Mouse (Mus musculus): Measurements from ENCODE around the gene Atp8b5. TPM values are rescaled to one million over a fixed set of nuclear protein-coding genes. Genes with fewer than 3 reads are reported as not detected.

Gene Atp8b5
- 0.10 and 0.36 TPM in 2 replicates for polyA plus RNA-seq (2012; rRNA removed)

DNA sequence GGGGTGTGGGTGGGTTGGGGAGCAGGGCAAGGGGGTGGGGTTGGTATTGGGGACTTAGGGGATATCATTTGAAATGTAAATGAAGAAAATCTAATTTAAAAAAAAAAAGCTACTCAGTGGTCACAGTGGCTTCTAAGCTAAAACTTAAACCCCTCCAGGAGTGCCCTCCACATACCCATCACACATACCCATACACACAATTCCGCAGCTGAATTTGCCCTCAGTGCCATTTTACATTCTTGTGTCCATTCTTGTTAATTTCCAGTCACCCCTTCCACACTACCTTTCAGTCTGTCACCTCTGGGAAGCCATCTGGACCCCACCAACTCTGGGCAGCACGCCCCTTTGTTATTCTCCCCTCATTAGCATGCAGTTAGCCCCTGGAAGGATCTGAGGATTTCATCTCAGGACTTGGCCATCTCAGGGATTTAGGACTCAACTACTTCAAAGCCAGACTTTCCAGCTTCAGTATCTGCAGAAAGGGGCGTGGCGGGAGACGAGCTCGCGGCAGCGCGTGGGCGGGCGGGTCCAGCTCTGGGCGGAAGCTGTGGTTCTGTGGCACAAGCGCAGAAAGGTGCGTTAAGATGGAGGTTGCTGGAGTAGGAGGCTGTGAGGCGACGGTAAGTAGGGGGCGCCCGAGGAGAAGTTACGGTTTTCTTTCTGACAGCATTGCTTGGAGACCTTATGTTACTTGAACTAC lies at the start of gene Atp8b5:
Gene Atp8b5, plus strand, starts transcription at position 537 of the 700 bp plus-strand sequence.
- 4% methylated on average over 19 of the region's 19 CpGs for WGBS
- TF ChIP-seq POLR2A (IDR thresholded peaks at IDR 0.05; ENCODE audit: control insufficient read depth, extremely low read depth, insufficient read depth, low read length, poor library complexity) (no peak), CTCF (IDR thresholded peaks at IDR 0.05; ENCODE audit: borderline replicate concordance, control insufficient read depth, extremely low read depth, insufficient read depth, low read length, poor library complexity) (no peak)
- DNase-seq: peak; percentile 65
- no peak within 1 kb of the TSS for H3K27ac ChIP-seq (ENCODE audit: control insufficient read depth, insufficient read depth, low read length)
- no peaks in the 10 kb centered on the region for H3K36me3 ChIP-seq (ENCODE audit: control insufficient read depth, insufficient read depth, low read length)
- H3K4me3 ChIP-seq (ENCODE audit: control insufficient read depth, insufficient read depth, low read length): no peak within 1 kb of the TSS
- H3K4me1 ChIP-seq (replicated peaks; ENCODE audit: control insufficient read depth, insufficient read depth, low read length): no peaks in the 10 kb centered on the region; the same call in 1 of the 2 replicates
- no peaks in the 10 kb centered on the region for H3K27me3 ChIP-seq (ENCODE audit: control insufficient read depth, insufficient read depth, low read length)

DNA sequence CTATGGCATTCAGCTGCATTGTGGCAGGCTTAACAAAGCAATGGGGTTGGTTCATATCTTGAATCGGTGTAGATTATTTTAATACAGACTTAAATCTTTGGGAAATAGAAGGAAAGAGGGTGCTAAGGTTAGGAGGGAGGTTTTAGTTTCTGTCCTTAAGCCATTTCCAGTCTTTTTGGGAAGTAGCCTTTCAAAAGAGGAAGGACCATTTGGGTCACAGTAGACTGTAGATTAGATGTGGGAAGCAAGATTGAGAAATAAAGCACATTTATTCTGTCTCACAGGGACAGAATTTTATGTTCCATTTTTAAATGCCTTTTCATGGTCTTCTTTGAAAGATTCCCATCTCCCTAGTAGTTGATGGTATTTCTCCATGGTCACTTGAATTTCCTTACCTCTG lies 49.0 kb upstream of the Atp8b5 start:
- Histone ChIP-seq H3K27ac (ENCODE audit: control insufficient read depth, insufficient read depth, low read length) (no peak overlapping the region), H3K4me1 (replicated peaks; ENCODE audit: control insufficient read depth, insufficient read depth, low read length) (no peaks in the 10 kb centered on the region), H3K4me3 (ENCODE audit: control insufficient read depth, insufficient read depth, low read length) (no peak overlapping the region), H3K27me3 (ENCODE audit: control insufficient read depth, insufficient read depth, low read length) (no peaks in the 10 kb centered on the region), H3K36me3 (ENCODE audit: control insufficient read depth, insufficient read depth, low read length) (no peaks in the 10 kb centered on the region)
- TF ChIP-seq CTCF (IDR thresholded peaks at IDR 0.05; ENCODE audit: borderline replicate concordance, control insufficient read depth, extremely low read depth, insufficient read depth, low read length, poor library complexity) (no peak), POLR2A (IDR thresholded peaks at IDR 0.05; ENCODE audit: control insufficient read depth, extremely low read depth, insufficient read depth, low read length, poor library complexity) (no peak)
- 88% methylated on average over 1 of the region's 1 CpGs for WGBS
- DNase-seq: no peak

- no peak overlapping the region for H3K4me3 ChIP-seq (ENCODE audit: control insufficient read depth, insufficient read depth, low read length)
- no peak overlapping the region for H3K27ac ChIP-seq (ENCODE audit: control insufficient read depth, insufficient read depth, low read length)
- no peaks in the 10 kb centered on the region for H3K36me3 ChIP-seq (ENCODE audit: control insufficient read depth, insufficient read depth, low read length)
- WGBS: 79% methylated on average over 3 of the region's 3 CpGs
- H3K27me3 ChIP-seq (ENCODE audit: control insufficient read depth, insufficient read depth, low read length): no peaks in the 10 kb centered on the region
- no peak for DNase-seq
- H3K4me1 ChIP-seq (replicated peaks; ENCODE audit: control insufficient read depth, insufficient read depth, low read length): no peaks in the 10 kb centered on the region
- TF ChIP-seq POLR2A (IDR thresholded peaks at IDR 0.05; ENCODE audit: control insufficient read depth, extremely low read depth, insufficient read depth, low read length, poor library complexity) (no peak), CTCF (IDR thresholded peaks at IDR 0.05; ENCODE audit: borderline replicate concordance, control insufficient read depth, extremely low read depth, insufficient read depth, low read length, poor library complexity) (no peak)
Observed at GRCm38 (mm10) chr4:43231821-43232220, 35.1 kb upstream of the Atp8b5 start.

DNA sequence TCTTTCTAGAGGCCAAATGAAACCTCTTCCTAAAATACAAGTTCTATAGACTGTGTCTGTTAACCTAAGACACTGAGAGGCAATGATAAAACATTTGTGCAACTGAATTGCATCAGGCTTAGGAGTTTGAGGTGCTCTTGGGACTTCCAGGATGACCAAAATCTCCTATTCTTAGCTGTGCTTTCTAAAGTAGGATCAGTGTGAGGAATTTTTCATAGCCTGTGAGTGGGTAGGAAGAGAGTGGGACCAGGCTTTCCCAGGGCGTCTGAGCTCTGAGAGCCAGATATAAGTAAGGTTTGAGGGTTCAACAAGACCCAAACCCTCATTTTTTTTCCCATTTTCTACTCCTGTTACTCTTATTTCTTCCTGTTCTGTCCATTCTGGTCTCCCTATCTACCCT lies 34.0 kb upstream of the Atp8b5 start:
- Histone ChIP-seq H3K4me1 (replicated peaks; ENCODE audit: control insufficient read depth, insufficient read depth, low read length) (no peaks in the 10 kb centered on the region), H3K27ac (ENCODE audit: control insufficient read depth, insufficient read depth, low read length) (no peak overlapping the region), H3K27me3 (ENCODE audit: control insufficient read depth, insufficient read depth, low read length) (no peaks in the 10 kb centered on the region), H3K4me3 (ENCODE audit: control insufficient read depth, insufficient read depth, low read length) (no peak overlapping the region), H3K36me3 (ENCODE audit: control insufficient read depth, insufficient read depth, low read length) (no peaks in the 10 kb centered on the region)
- DNase-seq: no peak
- WGBS: 88% methylated on average over 1 of the region's 1 CpGs
- TF ChIP-seq CTCF (IDR thresholded peaks at IDR 0.05; ENCODE audit: borderline replicate concordance, control insufficient read depth, extremely low read depth, insufficient read depth, low read length, poor library complexity): no peak

DNA sequence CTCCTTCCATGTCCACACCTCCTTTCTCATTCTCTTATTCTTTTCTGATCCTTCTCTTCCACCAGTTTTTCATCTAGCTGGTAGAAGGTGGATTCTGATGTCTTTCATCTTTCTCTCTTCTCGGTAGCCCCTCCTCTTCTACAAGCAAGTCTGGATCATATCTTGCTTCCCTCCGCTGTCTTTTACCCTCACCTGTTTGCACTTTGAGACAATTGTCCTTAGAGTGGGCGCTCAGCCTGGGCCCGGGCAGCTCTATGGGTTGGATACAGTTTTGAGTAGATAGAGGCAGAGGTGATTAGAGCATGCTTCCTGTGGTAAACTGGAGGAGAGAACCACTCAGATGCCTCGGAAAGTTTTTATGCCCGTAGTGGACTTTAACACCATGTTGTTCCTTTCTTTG lies 33.5 kb upstream of the Atp8b5 start:
- Histone ChIP-seq H3K4me3 (ENCODE audit: control insufficient read depth, insufficient read depth, low read length) (no peak overlapping the region), H3K4me1 (replicated peaks; ENCODE audit: control insufficient read depth, insufficient read depth, low read length) (no peaks in the 10 kb centered on the region), H3K27me3 (ENCODE audit: control insufficient read depth, insufficient read depth, low read length) (no peaks in the 10 kb centered on the region), H3K36me3 (ENCODE audit: control insufficient read depth, insufficient read depth, low read length) (no peaks in the 10 kb centered on the region), H3K27ac (ENCODE audit: control insufficient read depth, insufficient read depth, low read length) (no peak overlapping the region)
- TF ChIP-seq POLR2A (IDR thresholded peaks at IDR 0.05; ENCODE audit: control insufficient read depth, extremely low read depth, insufficient read depth, low read length, poor library complexity) (no peak), CTCF (IDR thresholded peaks at IDR 0.05; ENCODE audit: borderline replicate concordance, control insufficient read depth, extremely low read depth, insufficient read depth, low read length, poor library complexity) (no peak)
- WGBS: 93% methylated on average over 6 of the region's 6 CpGs
- DNase-seq: no peak

GRCm38 (mm10) chr4:43236898-43237297 lies 30.1 kb upstream of the Atp8b5 start:
- Histone ChIP-seq H3K4me1 (replicated peaks; ENCODE audit: control insufficient read depth, insufficient read depth, low read length) (no peaks in the 10 kb centered on the region), H3K4me3 (ENCODE audit: control insufficient read depth, insufficient read depth, low read length) (no peak overlapping the region), H3K27ac (ENCODE audit: control insufficient read depth, insufficient read depth, low read length) (no peak overlapping the region), H3K27me3 (ENCODE audit: control insufficient read depth, insufficient read depth, low read length) (no peaks in the 10 kb centered on the region), H3K36me3 (ENCODE audit: control insufficient read depth, insufficient read depth, low read length) (no peaks in the 10 kb centered on the region)
- DNase-seq: no peak
- no peak for TF ChIP-seq CTCF (IDR thresholded peaks at IDR 0.05; ENCODE audit: borderline replicate concordance, control insufficient read depth, extremely low read depth, insufficient read depth, low read length, poor library complexity)
- TF ChIP-seq POLR2A (IDR thresholded peaks at IDR 0.05; ENCODE audit: control insufficient read depth, extremely low read depth, insufficient read depth, low read length, poor library complexity): no peak
- WGBS: 95% methylated on average over 9 of the region's 9 CpGs

DNA sequence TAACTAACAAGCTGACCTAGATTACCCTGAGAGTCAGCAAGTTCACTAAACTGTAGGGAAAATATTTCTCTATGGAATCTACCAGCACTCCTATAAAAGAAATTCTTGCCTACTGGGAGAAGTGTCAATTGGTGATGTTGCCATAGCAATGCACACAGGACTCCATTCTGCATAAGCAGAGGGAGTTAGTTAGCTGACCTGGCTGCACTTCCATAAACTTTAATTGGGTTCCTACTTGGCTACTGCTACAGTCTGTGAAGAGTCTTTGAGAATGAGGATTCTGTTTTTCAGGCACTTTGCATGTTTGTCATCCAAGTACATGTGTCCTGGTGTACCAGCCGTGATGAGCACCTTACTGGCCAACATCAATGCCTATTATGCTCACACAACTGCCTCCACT lies 26.2 kb upstream of the Atp8b5 start:
- Histone ChIP-seq H3K4me3 (ENCODE audit: control insufficient read depth, insufficient read depth, low read length) (no peak overlapping the region), H3K4me1 (replicated peaks; ENCODE audit: control insufficient read depth, insufficient read depth, low read length) (no peaks in the 10 kb centered on the region), H3K36me3 (ENCODE audit: control insufficient read depth, insufficient read depth, low read length) (no peaks in the 10 kb centered on the region), H3K27ac (ENCODE audit: control insufficient read depth, insufficient read depth, low read length) (no peak overlapping the region), H3K27me3 (ENCODE audit: control insufficient read depth, insufficient read depth, low read length) (no peaks in the 10 kb centered on the region)
- DNase-seq: no peak
- WGBS: 98% methylated on average over 1 of the region's 1 CpGs
- no peak for TF ChIP-seq CTCF (IDR thresholded peaks at IDR 0.05; ENCODE audit: borderline replicate concordance, control insufficient read depth, extremely low read depth, insufficient read depth, low read length, poor library complexity)
- no peak for TF ChIP-seq POLR2A (IDR thresholded peaks at IDR 0.05; ENCODE audit: control insufficient read depth, extremely low read depth, insufficient read depth, low read length, poor library complexity)

All from thymus, adult 2 months (tissue).